Mouse (Mus musculus) neural tube, embryonic 14.5 days (tissue): ENCODE measurements around the gene Mical1. TPM values are rescaled to one million over a fixed set of nuclear protein-coding genes. Genes with fewer than 3 reads are reported as not detected.
A peak's percentile ranks its signal among the peaks of the same experiment; 100 is the strongest.
"Not testable (repeated sequence)": the region's sequence is repeated elsewhere in the genome, so short reads cannot be mapped to it uniquely, and the experiment has no call there.

Source experiments
- ATAC-seq: fragments of 200-750 bp; cut with Nextera tagmentation; 2 replicates; pipeline ENCODE4 v1.8.0; 2017; ENCODE audit warnings: low read depth, mild to moderate bottlenecking, moderate TSS enrichment, moderate library complexity
- H3K27ac ChIP-seq: fragments of 300-500 bp; sonication (generic); 2 replicates; pipeline ENCODE4 v1.5.1; 2014; ENCODE audit warnings: low read depth, mild to moderate bottlenecking, control low read depth, low read length, moderate library complexity, mixed read lengths
- H3K27me3 ChIP-seq: fragments of 300-500 bp; sonication (generic); 2 replicates; pipeline ENCODE4 v1.6.1; 2014; ENCODE audit warnings: low read length; ENCODE audit not compliant: control insufficient read depth, insufficient read depth
- H3K36me3 ChIP-seq: fragments of 300-500 bp; sonication (generic); 2 replicates; pipeline ENCODE4 v1.6.1; 2014; ENCODE audit warnings: low read length, mixed read lengths; ENCODE audit not compliant: control insufficient read depth, insufficient read depth
- H3K4me1 ChIP-seq: fragments of 300-500 bp; sonication (generic); 2 replicates; pipeline ENCODE4 v1.6.1; 2014; ENCODE audit warnings: low read length; ENCODE audit not compliant: control insufficient read depth, insufficient read depth
- H3K4me2 ChIP-seq: fragments of 300-500 bp; sonication (generic); 2 replicates; pipeline ENCODE4 v1.6.1; 2014; ENCODE audit warnings: mild to moderate bottlenecking, low read depth, low read length, control low read depth
- H3K4me3 ChIP-seq: fragments of 300-500 bp; sonication (generic); 2 replicates; pipeline ENCODE4 v1.5.1; 2014; ENCODE audit warnings: low read depth, low read length, control low read depth, mixed read lengths
- H3K9ac ChIP-seq: fragments of 300-500 bp; sonication (generic); replicated peaks from 2 replicates; pipeline ENCODE4 v1.6.1; 2014; ENCODE audit warnings: low read depth, mild to moderate bottlenecking, control low read depth, low read length, mixed read lengths
- H3K9me3 ChIP-seq: fragments of 300-500 bp; sonication (generic); 2 replicates; pipeline ENCODE4 v1.6.1; 2016; ENCODE audit warnings: low read length; ENCODE audit not compliant: control insufficient read depth
- WGBS: fragments of 180-500 bp; shearing (Covaris S2); extraction: QIAGEN DNeasy Blood & Tissue Kit; methylation state at CpG from one replicate; pipeline ENCODE4 v1.1.7; 2014; 5-methylcytosine and 5-hydroxymethylcytosine counted together
- polyA plus RNA-seq: library from polyadenylated mRNA; unstranded; fragments of >200 nt; fragmentation: Nextera tagmentation; extraction: Ambion mirVana; gene quantifications from 2 replicates; pipeline ENCODE4 v1.2.1, GENCODE M21; 2014

Mical1 gene
- polyA plus RNA-seq, 1 experiment from 2014 or later, result 19.8 TPM

- H3K9ac ChIP-seq, result no peak overlapping the region
- no peak overlapping the region for H3K4me3 ChIP-seq
- 100% methylated on average over 1 of the region's 1 CpGs for WGBS
- H3K27me3 ChIP-seq, result no peaks in the 10 kb centered on the region
- no peaks in the 10 kb centered on the region for H3K4me1 ChIP-seq
- peak; percentile 39; the same call in 1 of the 2 replicates for ATAC-seq
- H3K9me3 ChIP-seq, result no peaks in the 10 kb centered on the region
- no peaks in the 10 kb centered on the region for H3K36me3 ChIP-seq
- H3K4me2 ChIP-seq, result no peak overlapping the region
- no peak overlapping the region for H3K27ac ChIP-seq
Observed at GRCm38 (mm10) chr10:41504996-41505395, 28.9 kb downstream of the Mical1 start.

- H3K27me3 ChIP-seq, H3K9ac ChIP-seq, H3K36me3 ChIP-seq, H3K4me2 ChIP-seq, H3K9me3 ChIP-seq, H3K4me3 ChIP-seq, H3K27ac ChIP-seq, H3K4me1 ChIP-seq: not testable (repeated sequence)
- 3% methylated on average over 3 of the region's 3 CpGs for WGBS
- ATAC-seq, result peak; percentile 80
Observed at GRCm38 (mm10) chr10:41505446-41505845, 29.3 kb downstream of the Mical1 start.

- no peak overlapping the region for H3K27ac ChIP-seq
- H3K36me3 ChIP-seq, result no peaks in the 10 kb centered on the region
- no peaks in the 10 kb centered on the region for H3K9me3 ChIP-seq
- no peaks in the 10 kb centered on the region for H3K4me1 ChIP-seq
- 47% methylated on average over 2 of the region's 2 CpGs for WGBS
- no peak overlapping the region for H3K4me3 ChIP-seq
- H3K4me2 ChIP-seq, result no peak overlapping the region
- no peak overlapping the region for H3K9ac ChIP-seq
- no peak for ATAC-seq
- H3K27me3 ChIP-seq, result no peaks in the 10 kb centered on the region
Observed at GRCm38 (mm10) chr10:41509160-41509559, 33.0 kb downstream of the Mical1 start.

GRCm38 (mm10) chr10:41514301-41514700, 38.2 kb downstream of the Mical1 start:
- no peak overlapping the region for H3K27ac ChIP-seq
- no peak overlapping the region for H3K4me2 ChIP-seq
- H3K9me3 ChIP-seq, result no peaks in the 10 kb centered on the region
- no peaks in the 10 kb centered on the region for H3K27me3 ChIP-seq
- no peak for ATAC-seq
- WGBS, result 77% methylated on average over 4 of the region's 4 CpGs
- no peak overlapping the region for H3K4me3 ChIP-seq
- H3K36me3 ChIP-seq, result no peaks in the 10 kb centered on the region
- peaks cover 3% of the 10 kb centered on the region; the same call in 1 of the 2 replicates for H3K4me1 ChIP-seq
- H3K9ac ChIP-seq, result no peak overlapping the region

GRCm38 (mm10) chr10:41514921-41515320, 38.8 kb downstream of the Mical1 start:
- no peak overlapping the region for H3K9ac ChIP-seq
- no peaks in the 10 kb centered on the region for H3K9me3 ChIP-seq
- H3K4me3 ChIP-seq, result no peak overlapping the region
- H3K27ac ChIP-seq, result no peak overlapping the region
- H3K4me2 ChIP-seq, result no peak overlapping the region
- no peaks in the 10 kb centered on the region for H3K36me3 ChIP-seq
- H3K27me3 ChIP-seq, result no peaks in the 10 kb centered on the region
- peaks cover 3% of the 10 kb centered on the region; the same call in 1 of the 2 replicates for H3K4me1 ChIP-seq
- ATAC-seq, result no peak

GRCm38 (mm10) chr10:41518508-41518980, 42.4 kb downstream of the Mical1 start:
- H3K27ac ChIP-seq, result peak overlapping the region; percentile 100
- peaks cover 15% of the 10 kb centered on the region for H3K4me1 ChIP-seq
- no peaks in the 10 kb centered on the region for H3K9me3 ChIP-seq
- H3K36me3 ChIP-seq, result no peaks in the 10 kb centered on the region
- peak overlapping the region; percentile 73 for H3K4me2 ChIP-seq
- peak; percentile 63 for ATAC-seq
- peak overlapping the region; percentile 75 for H3K4me3 ChIP-seq
- WGBS, result under 1% methylated on average over 23 of the region's 23 CpGs
- peak overlapping the region; percentile 88 for H3K9ac ChIP-seq
- H3K27me3 ChIP-seq, result no peaks in the 10 kb centered on the region

- H3K27me3 ChIP-seq, result no peaks in the 10 kb centered on the region
- H3K4me2 ChIP-seq, result peak within 1 kb of the TSS; percentile 73
- peak; percentile 93 for ATAC-seq
- peak within 1 kb of the TSS; percentile 75 for H3K4me3 ChIP-seq
- no peaks in the 10 kb centered on the region for H3K36me3 ChIP-seq
- no peaks in the 10 kb centered on the region for H3K9me3 ChIP-seq
- peaks cover 15% of the 10 kb centered on the region for H3K4me1 ChIP-seq
- H3K27ac ChIP-seq, result peak within 1 kb of the TSS; percentile 100
- under 1% methylated on average over 58 of the region's 69 CpGs for WGBS
- peak within 1 kb of the TSS; percentile 88 for H3K9ac ChIP-seq
Observed at GRCm38 (mm10) chr10:41518981-41519618, 43.0 kb downstream of the Mical1 start, which contains the start of gene Cd164. Gene Cd164, plus strand, starts transcription at chr10:41519414.

GRCm38 (mm10) chr10:41519640-41520409, 43.7 kb downstream of the Mical1 start:
- H3K9ac ChIP-seq, result peak overlapping the region; percentile 88
- peaks cover 15% of the 10 kb centered on the region for H3K4me1 ChIP-seq
- no peaks in the 10 kb centered on the region for H3K9me3 ChIP-seq
- ATAC-seq, result peak; percentile 6; the same call in 1 of the 2 replicates
- H3K4me3 ChIP-seq, result peak overlapping the region; percentile 75
- no peaks in the 10 kb centered on the region for H3K27me3 ChIP-seq
- under 1% methylated on average over 65 of the region's 65 CpGs for WGBS
- H3K4me2 ChIP-seq, result peak overlapping the region; percentile 73
- peak overlapping the region; percentile 100 for H3K27ac ChIP-seq
- no peaks in the 10 kb centered on the region for H3K36me3 ChIP-seq

GRCm38 (mm10) chr10:41520410-41520673, 44.2 kb downstream of the Mical1 start:
- Histone ChIP-seq H3K27me3 (no peaks in the 10 kb centered on the region), H3K9me3 (no peaks in the 10 kb centered on the region), H3K4me2 (peak overlapping the region; percentile 73), H3K27ac (no peak overlapping the region), H3K36me3 (no peaks in the 10 kb centered on the region), H3K9ac (peak overlapping the region; percentile 88; the same call in 1 of the 2 replicates), H3K4me1 (peaks cover 15% of the 10 kb centered on the region), H3K4me3 (peak overlapping the region; percentile 75)
- no peak for ATAC-seq
- 4% methylated on average over 5 of the region's 5 CpGs for WGBS
